Comparison of ENCODE assay signal across 18 mouse cellular contexts in genomic region chr7:82725006-82725636, GRCm38 (mm10).
A peak's percentile ranks its signal among the peaks of the same experiment; 100 is the strongest.
DNase-seq lines count a peak whose midpoint lies in the region; ATAC-seq and TF ChIP-seq lines count a peak whose summit lies in the region.
"Had no signal": no experiment of that assay in that cellular context is flagged by ENCODE, and none has a peak within 500 bp of the region (broad histone marks: within the 10 kb centered on the region; RNA-seq: fewer than 3 reads in every experiment).

No protein-coding gene starts in this region.

- H3K27me3 ChIP-seq in heart, embryonic 13.5 days (replicated peaks), result no peaks in the 10 kb centered on the region
- H3K27me3 ChIP-seq in neural tube, embryonic 11.5 days (ENCODE audit: control insufficient read depth, insufficient read depth, low read length), result no peaks in the 10 kb centered on the region
- H3K27me3 ChIP-seq in embryonic facial prominence, embryonic 13.5 days, result no peaks in the 10 kb centered on the region
- no peaks in the 10 kb centered on the region for H3K27me3 ChIP-seq in limb, embryonic 14.5 days (ENCODE audit: control insufficient read depth, insufficient read depth, low read length)
- no peaks in the 10 kb centered on the region for H3K27me3 ChIP-seq in forebrain, embryonic 14.5 days (replicated peaks; ENCODE audit: control insufficient read depth, insufficient read depth, low read length)
- H3K27me3 ChIP-seq: kidney, embryonic 15.5 days; liver, embryonic 13.5 days; lung, embryonic 15.5 days had no signal

- H3K27ac ChIP-seq in heart, embryonic 13.5 days (replicated peaks), result 0 out of 2 replicates have a peak overlapping the region, but pooled peaks have one; percentile 5
- 0 out of 2 replicates have a peak overlapping the region, but pooled peaks have one; percentile 10 for H3K27ac ChIP-seq in neural tube, embryonic 11.5 days (ENCODE audit: low read depth, low read length)
- peak overlapping the region; percentile 72 for H3K27ac ChIP-seq in embryonic facial prominence, embryonic 13.5 days
- 0 out of 2 replicates have a peak overlapping the region, but pooled peaks have one; percentile 21 for H3K27ac ChIP-seq in limb, embryonic 14.5 days (replicated peaks; ENCODE audit: low read depth, low read length)
- H3K27ac ChIP-seq in forebrain, embryonic 14.5 days (ENCODE audit: low read depth, low read length), result no peak overlapping the region
- H3K27ac ChIP-seq: kidney, embryonic 15.5 days; liver, embryonic 13.5 days; macrophage had no signal

- intact Hi-C loops in heart, postnatal 25 days (cut with DNase I), result no loop called here

- ATAC-seq in heart, embryonic 13.5 days (ENCODE audit: extremely low read depth, insufficient number of reproducible peaks, low FRiP score, low TSS enrichment), result no peak
- no peak for ATAC-seq in neural tube, embryonic 11.5 days (ENCODE audit: insufficient read depth, low FRiP score, low TSS enrichment)
- ATAC-seq in embryonic facial prominence, embryonic 13.5 days (ENCODE audit: insufficient number of reproducible peaks, insufficient read depth, low FRiP score, low TSS enrichment, low read depth), result no peak
- ATAC-seq in limb, embryonic 14.5 days (ENCODE audit: low FRiP score, low read depth), result no peak
- ATAC-seq in forebrain, embryonic 14.5 days, result no peak

- H3K4me3 ChIP-seq in heart, embryonic 13.5 days, result no peak overlapping the region
- H3K4me3 ChIP-seq in neural tube, embryonic 11.5 days (ENCODE audit: low read depth, low read length), result no peak overlapping the region
- no peak overlapping the region for H3K4me3 ChIP-seq in embryonic facial prominence, embryonic 13.5 days
- no peak overlapping the region for H3K4me3 ChIP-seq in limb, embryonic 14.5 days (replicated peaks; ENCODE audit: low read length)
- no peak overlapping the region for H3K4me3 ChIP-seq in forebrain, embryonic 14.5 days (ENCODE audit: low read depth, low read length)
- H3K4me3 ChIP-seq: kidney, embryonic 15.5 days; liver, embryonic 13.5 days; lung, embryonic 15.5 days had no signal

- H3K4me2 ChIP-seq in heart, embryonic 13.5 days, result no peak overlapping the region
- H3K4me2 ChIP-seq in neural tube, embryonic 11.5 days (ENCODE audit: low read depth), result no peak overlapping the region
- no peak overlapping the region for H3K4me2 ChIP-seq in embryonic facial prominence, embryonic 13.5 days
- no peak overlapping the region for H3K4me2 ChIP-seq in limb, embryonic 14.5 days (replicated peaks; ENCODE audit: low read depth, low read length, severe bottlenecking)
- H3K4me2 ChIP-seq in forebrain, embryonic 14.5 days (ENCODE audit: low read length), result no peak overlapping the region
- H3K4me2 ChIP-seq: kidney, embryonic 15.5 days; liver, embryonic 13.5 days; lung, embryonic 15.5 days had no signal

- 50% methylated on average over 5 of the region's 5 CpGs for WGBS in heart, embryonic 13.5 days
- 50% methylated on average over 5 of the region's 5 CpGs for WGBS in neural tube, embryonic 11.5 days
- WGBS in embryonic facial prominence, embryonic 13.5 days, result 50% methylated on average over 5 of the region's 5 CpGs
- WGBS in limb, embryonic 14.5 days, result 40% methylated on average over 5 of the region's 5 CpGs
- 35% methylated on average over 5 of the region's 5 CpGs for WGBS in forebrain, embryonic 14.5 days

- no peak overlapping the region for H3K9ac ChIP-seq in heart, embryonic 13.5 days
- H3K9ac ChIP-seq in neural tube, embryonic 11.5 days (ENCODE audit: low read length), result no peak overlapping the region
- H3K9ac ChIP-seq in embryonic facial prominence, embryonic 13.5 days, result no peak overlapping the region; the same call in 1 of the 2 replicates
- no peak overlapping the region for H3K9ac ChIP-seq in limb, embryonic 14.5 days (ENCODE audit: low read depth, low read length, severe bottlenecking)
- H3K9ac ChIP-seq in forebrain, embryonic 14.5 days (ENCODE audit: low read length), result no peak overlapping the region
- H3K9ac ChIP-seq: kidney, embryonic 15.5 days; liver, embryonic 13.5 days; lung, embryonic 15.5 days had no signal

- no peaks in the 10 kb centered on the region for H3K9me3 ChIP-seq in heart, embryonic 13.5 days
- no peaks in the 10 kb centered on the region for H3K9me3 ChIP-seq in neural tube, embryonic 11.5 days (ENCODE audit: control insufficient read depth, low read length)
- H3K9me3 ChIP-seq in embryonic facial prominence, embryonic 13.5 days, result no peaks in the 10 kb centered on the region
- no peaks in the 10 kb centered on the region for H3K9me3 ChIP-seq in limb, embryonic 14.5 days (ENCODE audit: control insufficient read depth, low read length)
- no peaks in the 10 kb centered on the region for H3K9me3 ChIP-seq in forebrain, embryonic 14.5 days (replicated peaks; ENCODE audit: control insufficient read depth, low read length)
- H3K9me3 ChIP-seq: kidney, embryonic 15.5 days; liver, embryonic 13.5 days; lung, embryonic 15.5 days had no signal

- TF ChIP-seq POLR2A in limb, embryonic 14.5 days (IDR thresholded peaks at IDR 0.05; ENCODE audit: borderline replicate concordance, extremely low read depth, insufficient read depth, insufficient read length), result no peak

- H3K36me3 ChIP-seq in heart, embryonic 13.5 days, result 0 out of 2 replicates have a peak, but pooled peaks cover 5% of the 10 kb centered on the region
- H3K36me3 ChIP-seq in neural tube, embryonic 11.5 days (ENCODE audit: control insufficient read depth, insufficient read depth, low read length), result no peaks in the 10 kb centered on the region
- no peaks in the 10 kb centered on the region for H3K36me3 ChIP-seq in embryonic facial prominence, embryonic 13.5 days
- H3K36me3 ChIP-seq in limb, embryonic 14.5 days (ENCODE audit: control insufficient read depth, insufficient read depth, low read length), result no peaks in the 10 kb centered on the region
- H3K36me3 ChIP-seq in forebrain, embryonic 14.5 days (ENCODE audit: control insufficient read depth, insufficient read depth, low read length), result no peaks in the 10 kb centered on the region
- H3K36me3 ChIP-seq: kidney, embryonic 15.5 days; lung, embryonic 15.5 days had no signal

- DNase-seq in heart, postnatal 25 days (ENCODE audit: low spot score), result no peak
- no peak for DNase-seq in neural tube, embryonic 11.5 days (ENCODE audit: low spot score)
- no peak for DNase-seq in neural tube, embryonic 10.5 days (ENCODE audit: extremely low spot score, low spot score)
- DNase-seq in limb, embryonic 14.5 days (ENCODE audit: low spot score), result no peak
- DNase-seq in left cerebral cortex, adult 8-10 months (ENCODE audit: low spot score in 2 of 2), result no peak
- no peak for DNase-seq in forebrain, embryonic 14.5 days (ENCODE audit: low spot score)
- DNase-seq: cerebellum, adult 11 months; gastrocnemius, postnatal 25 days; heart, postnatal 14 days; liver, embryonic 13.5 days; midbrain, embryonic 14.5 days; spleen, adult 18-20 months; thymus, postnatal 14 days had no signal

- H3K4me1 ChIP-seq in heart, embryonic 13.5 days, result peaks cover 46% of the 10 kb centered on the region
- peaks cover 12% of the 10 kb centered on the region for H3K4me1 ChIP-seq in neural tube, embryonic 11.5 days (ENCODE audit: control insufficient read depth, insufficient read depth, low read length)
- H3K4me1 ChIP-seq in embryonic facial prominence, embryonic 13.5 days, result peaks cover 51% of the 10 kb centered on the region
- H3K4me1 ChIP-seq in limb, embryonic 14.5 days (ENCODE audit: control insufficient read depth, insufficient read depth, low read length), result peaks cover 70% of the 10 kb centered on the region
- no peaks in the 10 kb centered on the region for H3K4me1 ChIP-seq in forebrain, embryonic 14.5 days (ENCODE audit: control insufficient read depth, insufficient read depth, low read length)
